Mouse (Mus musculus) central nervous system, embryonic 11.5 days (tissue): ENCODE results near the gene Ech1. TPM values are rescaled to one million over a fixed set of nuclear protein-coding genes. Genes with fewer than 3 reads are reported as not detected.

ENCODE experiments used
- polyA plus RNA-seq: library from polyadenylated mRNA; depleted of rRNA; stranded (reverse); fragments of >200 nt; gene quantifications from 2 replicates; pipeline ENCODE4 v1.2.3, GENCODE M21; 2012; rRNA removed

The Ech1 gene
- 45.3 and 77.0 TPM in 2 replicates for polyA plus RNA-seq

DNA sequence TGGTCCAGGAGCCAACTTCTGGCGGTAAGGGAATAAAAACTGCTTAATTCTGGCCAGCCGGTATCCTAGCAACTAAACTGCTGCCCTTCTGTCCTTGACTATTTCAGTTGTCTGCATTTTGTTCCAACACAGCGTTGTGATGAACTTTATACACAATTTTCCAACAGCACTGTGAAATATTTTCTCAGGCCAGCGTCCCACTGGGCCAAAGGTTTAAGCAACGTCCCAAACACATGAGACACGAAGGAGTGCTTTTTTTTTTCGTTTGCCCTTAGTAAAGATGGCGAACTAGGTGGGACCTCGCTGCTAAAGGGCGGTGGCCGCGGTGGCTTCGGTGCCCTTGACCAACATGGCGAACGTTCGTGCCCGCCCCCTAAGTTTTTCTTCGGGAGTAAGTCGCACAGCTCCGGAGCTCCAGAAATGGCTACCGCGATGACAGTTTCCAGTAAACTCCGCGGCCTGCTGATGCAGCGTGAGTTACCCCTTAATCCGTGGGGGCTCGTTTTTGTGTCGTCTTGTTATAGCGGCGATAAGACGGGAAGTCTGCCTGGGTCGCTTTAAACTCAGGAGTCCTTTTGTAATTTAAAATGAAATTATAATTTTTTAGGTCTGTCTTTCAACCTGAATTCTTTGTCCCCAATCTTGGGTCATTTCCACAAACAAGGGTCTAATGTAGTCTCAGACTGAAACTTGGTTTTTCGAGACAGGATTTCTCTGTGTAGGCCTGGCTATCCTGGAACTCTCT, at the start of gene Ech1:
TSS of gene Ech1 (plus strand) at position 277 of the 745 bp plus-strand sequence.

DNA sequence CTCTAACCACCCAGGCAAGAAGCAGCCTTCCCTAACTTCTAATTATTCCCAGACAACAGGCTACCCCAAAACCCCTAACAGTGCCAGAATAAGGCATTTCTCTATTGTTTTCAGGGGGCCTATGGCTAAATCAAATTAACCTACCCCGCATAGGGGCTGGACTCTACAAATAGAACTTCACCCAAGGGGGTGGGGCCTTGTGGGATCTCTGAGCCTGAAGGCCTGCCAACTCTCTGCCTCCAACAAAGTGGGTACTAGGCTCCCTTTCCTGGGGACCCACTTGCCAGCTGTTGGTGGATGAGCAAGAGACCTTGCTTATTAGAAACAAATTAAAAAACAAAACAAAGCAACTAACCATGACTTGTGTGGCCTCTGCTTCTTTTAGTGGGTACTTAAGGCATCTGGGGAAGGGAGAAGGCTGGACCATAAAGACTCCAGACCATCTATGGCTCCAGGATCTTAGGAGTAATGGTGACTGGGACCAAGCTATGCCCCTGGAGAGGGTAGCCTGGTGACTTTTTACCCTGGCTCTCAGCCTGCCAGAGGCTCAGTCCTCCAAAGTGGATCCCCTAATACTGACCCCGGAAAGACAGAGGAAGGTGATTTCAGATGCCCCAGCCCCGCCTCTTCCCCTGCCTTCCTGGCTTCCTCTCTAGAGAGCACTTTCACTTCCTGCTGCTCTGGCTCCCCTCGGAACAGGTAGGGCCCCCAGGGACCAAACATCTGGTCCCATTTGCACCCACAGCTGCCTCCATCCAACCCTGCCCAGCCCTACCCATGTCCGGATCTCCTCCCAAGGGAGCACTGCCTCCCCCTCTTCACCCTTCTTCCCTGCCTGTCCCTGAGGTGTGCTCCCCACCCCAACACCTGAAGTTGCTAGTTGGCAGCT, 36.5 kb upstream of the Ech1 start, which contains the start of gene Rinl:
TSS of gene Rinl (plus strand) at position 663 of the 889 bp plus-strand sequence.

DNA sequence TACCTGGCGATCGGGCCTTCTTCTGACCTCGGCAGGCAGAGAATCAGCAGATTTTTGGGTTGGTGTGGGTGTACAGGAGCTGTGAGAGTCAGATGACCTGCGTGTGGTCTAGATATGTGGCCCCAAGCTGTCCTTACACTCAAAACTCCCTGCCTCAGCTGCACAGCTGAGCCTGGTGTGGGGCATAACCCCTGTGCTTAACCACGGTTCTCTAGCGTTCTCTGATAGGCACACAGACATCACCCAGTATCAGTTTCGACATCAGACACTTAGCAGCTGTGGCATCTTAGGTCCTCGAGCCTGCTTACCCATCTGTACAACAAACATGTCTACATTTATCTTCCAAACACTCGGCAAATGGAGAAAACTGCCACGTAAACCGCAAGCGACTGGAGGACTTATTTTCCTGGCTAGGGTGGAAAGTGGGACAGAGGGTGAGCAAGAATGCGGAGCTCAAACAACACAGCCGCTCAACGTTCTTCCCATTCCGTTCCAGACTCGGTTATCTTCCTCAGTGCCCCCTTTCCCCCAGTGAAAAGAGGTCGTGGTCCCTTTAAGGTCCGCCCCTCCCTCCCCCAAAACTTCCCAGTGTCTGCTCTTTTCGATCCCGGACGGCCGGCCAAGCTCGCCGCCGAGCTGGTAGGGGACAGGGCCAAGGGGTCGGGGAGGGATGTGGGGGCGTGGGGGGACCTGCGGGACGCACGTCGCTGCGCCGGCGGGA, 16.6 kb upstream of the Ech1 start, which contains the start of gene Hnrnpl:
TSS of gene Hnrnpl (plus strand) at position 321 of the 721 bp plus-strand sequence.

DNA sequence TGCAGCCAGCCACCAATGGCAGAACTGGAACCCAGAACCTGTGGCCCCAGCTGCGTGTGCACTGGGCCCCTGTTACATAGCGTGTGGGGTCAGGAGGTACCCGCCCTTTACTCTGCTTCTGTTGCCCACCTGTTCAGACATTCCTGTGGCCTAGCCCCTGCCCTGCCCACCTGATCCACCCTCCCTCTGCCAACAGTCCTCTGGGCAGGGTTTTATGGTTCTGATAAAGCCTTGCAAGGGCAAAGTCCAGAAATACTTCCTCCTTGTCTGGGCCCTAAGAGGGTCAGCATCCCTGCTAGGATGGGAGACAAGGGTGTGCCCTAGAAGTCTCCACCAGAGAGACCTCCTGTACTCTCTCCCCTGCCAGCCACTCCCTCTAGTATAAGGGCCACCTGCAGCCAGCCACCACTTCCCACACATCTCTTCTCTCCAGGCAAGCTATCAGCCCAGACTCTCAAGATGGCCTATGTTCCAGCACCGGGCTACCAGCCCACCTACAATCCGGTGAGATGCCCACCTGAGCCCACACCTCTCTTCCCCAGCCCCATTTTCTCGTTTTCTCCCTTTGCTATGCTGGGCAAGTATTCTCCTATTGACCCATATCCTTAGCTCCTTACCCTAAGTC, 8.8 kb downstream of the Ech1 start, which contains the start of gene Lgals4:
TSS of gene Lgals4 (plus strand) at position 132 of the 625 bp plus-strand sequence.

DNA sequence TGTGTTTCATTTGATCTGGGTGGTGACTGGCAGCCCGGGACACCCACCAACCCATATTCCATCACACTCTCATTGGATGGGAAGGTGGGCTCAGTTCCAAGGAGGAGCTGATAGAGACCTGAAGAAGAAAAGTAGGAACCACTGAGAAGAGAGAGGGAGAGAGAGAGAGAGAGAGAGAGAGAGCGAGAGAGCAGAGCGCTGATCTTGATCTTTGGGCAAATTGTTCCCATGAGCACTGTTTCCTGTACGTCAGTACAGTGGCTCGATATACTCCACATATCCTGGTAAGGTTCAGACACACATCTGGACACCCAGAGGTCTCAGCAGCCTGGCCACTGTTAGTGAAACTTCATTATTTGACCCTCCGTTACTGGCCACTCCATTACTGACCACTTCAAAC, 38.5 kb downstream of the Ech1 start, which contains the start of gene Lgals7:
TSS of gene Lgals7 (plus strand) at position 314 of the 400 bp plus-strand sequence.

DNA sequence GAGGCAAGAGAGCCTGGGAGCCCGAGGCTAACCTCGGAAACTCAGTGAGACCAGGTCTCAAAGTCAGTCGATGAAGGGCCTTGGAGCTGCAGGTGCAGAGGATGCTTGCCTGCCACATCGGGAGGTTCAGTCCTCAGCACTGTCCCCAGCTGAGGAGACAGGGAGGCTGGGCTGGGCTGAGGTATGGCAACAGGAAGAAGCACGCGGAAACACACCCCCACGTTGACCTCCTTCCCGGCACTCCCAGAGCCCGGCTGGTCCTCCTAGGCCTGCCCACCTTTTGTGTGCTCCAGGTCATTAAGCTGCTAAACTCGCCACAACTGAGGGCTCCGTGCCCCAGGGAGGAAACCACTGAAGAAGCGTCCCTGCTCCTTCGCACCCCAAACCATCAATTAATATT, 56.2 kb downstream of the Ech1 start, which contains the start of gene Capn12:
TSS of gene Capn12 (plus strand) at position 224 of the 400 bp plus-strand sequence.

Other genes with a start within 250 kb of the Ech1 start
- gene Samd4b, start 227.1 kb upstream of the Ech1 start, polyA plus RNA-seq = 47.4 and 72.3 TPM in 2 replicates
- gene Pak4, start 227.0 kb upstream of the Ech1 start, polyA plus RNA-seq = 30.7 and 42.8 TPM in 2 replicates
- 0.05 TPM in 1 of 2 replicates, not detected in the other for gene Acp7, start 193.9 kb upstream of the Ech1 start, polyA plus RNA-seq
- gene Fbxo27, start 132.4 kb upstream of the Ech1 start, polyA plus RNA-seq = 5.5 and 12.1 TPM in 2 replicates
- gene Fbxo17, start 108.4 kb upstream of the Ech1 start, polyA plus RNA-seq = 5.6 and 10.4 TPM in 2 replicates
- gene Mrps12, start 83.4 kb upstream of the Ech1 start, polyA plus RNA-seq = 66.2 and 163 TPM in 2 replicates
- gene Sars2, start 83.2 kb upstream of the Ech1 start, polyA plus RNA-seq = 28.0 and 31.2 TPM in 2 replicates
- 1.3 and 1.7 TPM in 2 replicates for gene Ccer2, start 69.0 kb upstream of the Ech1 start, polyA plus RNA-seq
- 70.2 and 74.6 TPM in 2 replicates for gene Sirt2, start 58.5 kb upstream of the Ech1 start, polyA plus RNA-seq
- 22.2 and 23.3 TPM in 2 replicates for gene Nfkbib, start 57.7 kb upstream of the Ech1 start, polyA plus RNA-seq
- 1.7 and 3.6 TPM in 2 replicates for gene Rinl, start 36.2 kb upstream of the Ech1 start, polyA plus RNA-seq
- gene Hnrnpl, start 16.7 kb upstream of the Ech1 start, polyA plus RNA-seq = 662 and 695 TPM in 2 replicates
- gene Lgals4, start 8.6 kb downstream of the Ech1 start, polyA plus RNA-seq = 5.7 and 5.8 TPM in 2 replicates
- gene Lgals7, start 38.6 kb downstream of the Ech1 start, polyA plus RNA-seq = 6.3 and 9.3 TPM in 2 replicates
- 0.08 and 0.12 TPM in 2 replicates for gene Capn12, start 56.2 kb downstream of the Ech1 start, polyA plus RNA-seq
- 152 and 193 TPM in 2 replicates for gene Actn4, start 137.1 kb downstream of the Ech1 start, polyA plus RNA-seq
- 480 and 523 TPM in 2 replicates for gene Eif3k, start 156.6 kb downstream of the Ech1 start, polyA plus RNA-seq
- gene Map4k1, start 156.8 kb downstream of the Ech1 start, polyA plus RNA-seq = 8.5 and 12.6 TPM in 2 replicates